Mouse (Mus musculus) intestine, postnatal 0 days (tissue): ENCODE results near the gene Med28. TPM values are rescaled to one million over a fixed set of nuclear protein-coding genes. Genes with fewer than 3 reads are reported as not detected.

ENCODE experiments used
- ATAC-seq: fragments of 200-750 bp; cut with Nextera tagmentation; 2 replicates; pipeline ENCODE4 v1.8.0; 2017; ENCODE audit warnings: mild to moderate bottlenecking, moderate TSS enrichment, moderate library complexity
- H3K27ac ChIP-seq: fragments of 300-500 bp; sonication (generic); 2 replicates; pipeline ENCODE4 v1.5.1; 2014; ENCODE audit warnings: mild to moderate bottlenecking, low read depth, low read length, moderate library complexity
- H3K27me3 ChIP-seq: fragments of 300-500 bp; sonication (generic); replicated peaks from 2 replicates; pipeline ENCODE4 v1.6.1; 2014; ENCODE audit warnings: low read length, mixed read lengths; ENCODE audit not compliant: control insufficient read depth, insufficient read depth
- H3K36me3 ChIP-seq: fragments of 300-500 bp; sonication (generic); 2 replicates; pipeline ENCODE4 v1.6.1; 2014; ENCODE audit warnings: mild to moderate bottlenecking, moderate library complexity; ENCODE audit not compliant: control insufficient read depth, insufficient read depth
- H3K4me1 ChIP-seq: fragments of 300-500 bp; sonication (generic); replicated peaks from 2 replicates; pipeline ENCODE4 v1.6.1; 2014; ENCODE audit warnings: antibody characterized with exemption, low read length, mixed read lengths; ENCODE audit not compliant: control insufficient read depth, insufficient read depth
- H3K4me2 ChIP-seq: fragments of 300-500 bp; sonication (generic); replicated peaks from 2 replicates; pipeline ENCODE4 v1.6.1; 2014; ENCODE audit warnings: low read depth, mild to moderate bottlenecking, moderate library complexity
- H3K4me3 ChIP-seq: fragments of 300-500 bp; sonication (generic); 2 replicates; pipeline ENCODE4 v1.5.1; 2014; ENCODE audit warnings: low read depth, low read length
- H3K9ac ChIP-seq: fragments of 300-500 bp; sonication (generic); 2 replicates; pipeline ENCODE4 v1.6.1; 2014; ENCODE audit warnings: mild to moderate bottlenecking, low read depth, low read length
- H3K9me3 ChIP-seq: fragments of 300-500 bp; sonication (generic); 2 replicates; pipeline ENCODE4 v1.6.1; 2016; ENCODE audit warnings: mixed run types; ENCODE audit not compliant: control insufficient read depth
- CTCF ChIP-seq: sonication (generic); IDR thresholded peaks from 2 replicates; pipeline ENCODE4 v1.5.1; 2016; ENCODE audit warnings: low read depth, mild to moderate bottlenecking, control low read depth, antibody characterized with exemption, moderate library complexity
- WGBS: fragments of 180-500 bp; shearing (Covaris S2); extraction: QIAGEN DNeasy Blood & Tissue Kit; methylation state at CpG from one replicate; pipeline ENCODE4 v1.1.7; 2014; 5-methylcytosine and 5-hydroxymethylcytosine counted together
- polyA plus RNA-seq: library from polyadenylated mRNA; unstranded; fragments of >200 nt; fragmentation: Nextera tagmentation; extraction: Ambion mirVana; gene quantifications from 2 replicates; pipeline ENCODE4 v1.2.1, GENCODE M21; 2015

Gene Med28
- polyA plus RNA-seq, 1 experiment from 2014 or later: 203 TPM

DNA sequence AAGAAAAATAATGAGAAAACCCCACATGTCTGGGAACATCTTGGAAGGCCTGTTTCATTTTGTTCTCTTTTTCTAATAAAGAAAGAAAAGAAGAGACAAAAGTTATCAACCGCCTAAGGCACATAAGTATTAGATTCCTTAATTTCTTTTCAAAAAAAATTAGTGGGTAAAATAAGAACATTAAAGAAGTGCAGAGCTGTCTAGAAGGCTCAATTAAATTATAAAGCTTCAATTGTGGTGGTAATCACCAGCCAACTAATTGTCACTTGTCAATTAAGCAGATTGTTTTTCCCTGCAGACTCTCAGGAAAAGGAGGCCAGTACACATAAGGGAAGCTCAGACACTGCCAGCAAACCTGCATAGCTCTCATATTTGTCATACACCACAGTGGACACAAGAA lies 45.8 kb downstream of the Med28 start:
- no peaks in the 10 kb centered on the region for H3K27me3 ChIP-seq
- no peak for ATAC-seq
- no peaks in the 10 kb centered on the region for H3K4me1 ChIP-seq
- no peak overlapping the region for H3K4me2 ChIP-seq
- no peak overlapping the region for H3K9ac ChIP-seq
- no peak for TF ChIP-seq CTCF
- no peak overlapping the region for H3K27ac ChIP-seq
- WGBS: 93% methylated on average over 1 of the region's 1 CpGs
- H3K36me3 ChIP-seq: no peaks in the 10 kb centered on the region
- H3K4me3 ChIP-seq: no peak overlapping the region
- no peaks in the 10 kb centered on the region for H3K9me3 ChIP-seq

DNA sequence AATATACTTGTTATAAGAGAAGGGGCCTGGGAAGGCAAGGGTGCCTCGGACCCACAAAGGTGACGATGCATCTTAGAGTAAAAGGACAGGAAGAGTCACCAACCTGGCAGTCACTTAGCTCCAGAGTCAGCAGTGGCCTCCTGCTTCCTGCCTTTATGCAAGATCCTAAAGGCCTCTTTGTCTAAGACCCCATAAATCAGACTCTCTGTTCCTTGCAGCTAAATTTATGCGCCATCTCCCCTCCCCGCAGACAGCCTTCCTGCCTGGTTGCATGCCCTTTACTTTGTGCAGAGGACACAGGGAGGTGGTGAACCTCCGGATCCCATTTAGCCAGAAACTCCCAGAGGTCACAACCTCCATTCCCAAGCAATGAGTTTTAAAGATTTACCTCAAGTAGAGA lies 52.8 kb downstream of the Med28 start:
- H3K9ac ChIP-seq: no peak overlapping the region
- H3K4me2 ChIP-seq: no peak overlapping the region
- no peak overlapping the region for H3K4me3 ChIP-seq
- no peak for ATAC-seq
- H3K4me1 ChIP-seq: no peaks in the 10 kb centered on the region
- no peaks in the 10 kb centered on the region for H3K36me3 ChIP-seq
- H3K9me3 ChIP-seq: no peaks in the 10 kb centered on the region
- no peak for TF ChIP-seq CTCF
- H3K27ac ChIP-seq: no peak overlapping the region
- H3K27me3 ChIP-seq: no peaks in the 10 kb centered on the region
- WGBS: 61% methylated on average over 5 of the region's 5 CpGs

DNA sequence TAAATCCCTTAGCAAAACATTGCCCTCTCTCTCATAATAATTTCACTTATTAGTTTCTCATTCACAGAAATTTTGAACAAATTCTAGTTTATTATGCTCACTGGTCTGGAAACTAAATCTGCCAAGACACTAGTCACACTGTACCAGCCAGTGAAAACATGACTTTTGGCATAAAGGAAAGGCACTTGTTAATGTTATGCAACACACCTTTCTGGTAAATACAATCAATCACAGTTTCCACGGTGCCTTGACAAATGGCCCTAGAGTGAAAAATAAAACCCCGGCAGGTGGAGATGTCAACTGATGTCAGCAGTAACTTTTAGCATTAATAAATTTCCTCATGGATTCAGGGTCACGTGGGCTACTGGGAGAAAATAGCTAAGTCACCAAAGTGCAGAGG lies 56.7 kb downstream of the Med28 start:
- ATAC-seq: no peak
- no peak overlapping the region for H3K4me2 ChIP-seq
- no peak overlapping the region for H3K27ac ChIP-seq
- no peak overlapping the region for H3K4me3 ChIP-seq
- H3K27me3 ChIP-seq: no peaks in the 10 kb centered on the region
- no peaks in the 10 kb centered on the region for H3K9me3 ChIP-seq
- no peak for TF ChIP-seq CTCF
- 41% methylated on average over 3 of the region's 3 CpGs for WGBS
- H3K36me3 ChIP-seq: no peaks in the 10 kb centered on the region
- H3K4me1 ChIP-seq: no peaks in the 10 kb centered on the region
- H3K9ac ChIP-seq: no peak overlapping the region

DNA sequence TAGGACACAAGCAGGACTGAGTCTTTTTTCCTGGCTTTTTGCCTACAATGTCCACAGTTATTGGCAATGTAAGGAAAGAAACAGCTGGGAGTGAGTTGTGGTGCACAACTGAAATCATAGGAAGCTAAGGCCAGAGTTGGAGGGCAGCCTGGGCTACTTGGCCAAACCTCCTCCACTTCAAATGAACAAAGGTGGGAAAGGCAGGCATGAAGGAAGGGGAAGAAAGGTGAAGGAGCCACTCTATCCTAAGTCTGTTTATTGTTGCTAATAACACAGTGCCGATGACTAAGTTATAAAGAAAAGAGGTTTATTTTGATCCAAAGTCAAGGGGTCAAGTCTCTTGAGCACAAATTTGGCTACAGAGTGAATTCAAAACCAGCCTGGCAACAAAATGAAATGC lies 57.3 kb downstream of the Med28 start:
- no peak overlapping the region for H3K4me2 ChIP-seq
- no peaks in the 10 kb centered on the region for H3K36me3 ChIP-seq
- 53% methylated on average over 1 of the region's 1 CpGs for WGBS
- no peaks in the 10 kb centered on the region for H3K27me3 ChIP-seq
- TF ChIP-seq CTCF: no peak
- no peak for ATAC-seq
- H3K9ac ChIP-seq: no peak overlapping the region
- no peak overlapping the region for H3K27ac ChIP-seq
- H3K4me1 ChIP-seq: no peaks in the 10 kb centered on the region
- no peaks in the 10 kb centered on the region for H3K9me3 ChIP-seq
- no peak overlapping the region for H3K4me3 ChIP-seq

Other genes with a start within 250 kb of the Med28 start
- gene Qdpr, start 70.0 kb upstream of the Med28 start, polyA plus RNA-seq: 355 and 422 TPM in 2 replicates
- not detected in 2 replicates for gene Clrn2, start 66.5 kb upstream of the Med28 start, polyA plus RNA-seq
- 108 and 120 TPM in 2 replicates for gene Lap3, start 26.9 kb upstream of the Med28 start, polyA plus RNA-seq
- 1.4 and 1.5 TPM in 2 replicates for gene Fam184b, start 119.4 kb downstream of the Med28 start, polyA plus RNA-seq
- gene Ncapg, start 149.7 kb downstream of the Med28 start, polyA plus RNA-seq: 9.3 and 10.4 TPM in 2 replicates